Mouse (Mus musculus) CH12.LX (cell line): Measurements from ENCODE around the gene Fcgr4.

Experiments used
- CHD2 ChIP-seq: IDR thresholded peaks from 2 replicates; pipeline ENCODE4 v1.6.1; 2011; ENCODE audit warnings: low read length, improper control_type of control experiment
- CTCF ChIP-seq, 2 experiments: IDR thresholded peaks in 1 of 2; conservative IDR thresholded peaks in 1 of 2; 2 replicates each; pipeline ENCODE4 v1.5.1; 2011 to 2012; ENCODE audit warnings: low read depth in 2 of 2, low read length in 2 of 2, improper control_type of control experiment in 1 of 2, inconsistent platforms in 1 of 2, mild to moderate bottlenecking in 1 of 2, moderate library complexity in 1 of 2
- ETS1 ChIP-seq: conservative IDR thresholded peaks from 2 replicates; pipeline ENCODE4 v1.6.1; 2012; ENCODE audit warnings: low read depth, mild to moderate bottlenecking, inconsistent platforms, low read length, improper control_type of control experiment, moderate library complexity
- MAFK ChIP-seq: IDR thresholded peaks from 2 replicates; pipeline ENCODE4 v1.6.1; 2011; ENCODE audit warnings: low read length, improper control_type of control experiment; ENCODE audit not compliant: insufficient replicate concordance
- MEF2A ChIP-seq: IDR thresholded peaks from 2 replicates; pipeline ENCODE4 v1.6.1; 2014; ENCODE audit warnings: low read depth, mild to moderate bottlenecking, inconsistent platforms, low read length, improper control_type of control experiment, borderline replicate concordance
- NRF1 ChIP-seq: IDR thresholded peaks from 2 replicates; pipeline ENCODE4 v1.6.1; 2014; ENCODE audit warnings: low read depth, mild to moderate bottlenecking, inconsistent platforms, low read length, improper control_type of control experiment, moderate library complexity
- POLR2A ChIP-seq: IDR thresholded peaks from 2 replicates; pipeline ENCODE4 v1.6.1; 2011; ENCODE audit warnings: low read depth, mild to moderate bottlenecking, improper control_type of control experiment, low read length
- POLR2AphosphoS2 ChIP-seq: IDR thresholded peaks from 2 replicates; pipeline ENCODE4 v1.6.1; 2011; ENCODE audit warnings: low read depth, low read length, improper control_type of control experiment
- USF1 ChIP-seq: IDR thresholded peaks from 2 replicates; pipeline ENCODE4 v1.6.1; 2014; ENCODE audit warnings: low read depth, mild to moderate bottlenecking, inconsistent platforms, low read length, improper control_type of control experiment

- TF ChIP-seq CTCF (conservative IDR thresholded peaks at IDR 0.05 in 1 of 2, IDR thresholded peaks at IDR 0.05 in 1 of 2; ENCODE audit: low read depth in 2 of 2, low read length in 2 of 2) (peak; percentile 61 to 93; a peak in 3 of 4 replicates), POLR2AphosphoS2 (no peak), MAFK (no peak), USF1 (no peak), CHD2 (no peak), POLR2A (no peak), ETS1 (no peak), MEF2A (no peak), NRF1 (no peak)
Measured at GRCm38 (mm10) chr1:170992550-170992949, 26.2 kb upstream of the Fcgr4 start.
